Mouse (Mus musculus) olfactory bulb, adult 2 months (tissue): ENCODE results near the gene Otx2.

ENCODE experiments used
- CTCF ChIP-seq: fragments of 200-500 bp; IDR thresholded peaks from 2 replicates; pipeline ENCODE4 v1.5.1; 2012; ENCODE audit warnings: low read depth, mild to moderate bottlenecking, low read length, moderate library complexity; ENCODE audit not compliant: insufficient read depth
- POLR2A ChIP-seq: fragments of 200-500 bp; IDR thresholded peaks from 2 replicates; pipeline ENCODE4 v1.6.1; 2012; ENCODE audit warnings: mild to moderate bottlenecking, low read depth, low read length, moderate library complexity; ENCODE audit not compliant: insufficient read depth

GRCm38 (mm10) chr14:48653081-48653480 is 20.5 kb downstream of the Otx2 start:
- TF ChIP-seq POLR2A (no peak), CTCF (no peak)
